Mouse (Mus musculus) liver, adult 2 months (tissue): ENCODE results near the gene Klhl35.

Experiments
- CTCF ChIP-seq: fragments of 200-500 bp; IDR thresholded peaks from 2 replicates; pipeline ENCODE4 v1.5.1; 2011; ENCODE audit warnings: low read depth, low read length, control low read depth
- POLR2A ChIP-seq: fragments of 200-500 bp; IDR thresholded peaks from 2 replicates; pipeline ENCODE4 v1.6.1; 2011; ENCODE audit warnings: low read length, control low read depth; ENCODE audit not compliant: insufficient read depth; ENCODE audit errors: extremely low read depth

DNA sequence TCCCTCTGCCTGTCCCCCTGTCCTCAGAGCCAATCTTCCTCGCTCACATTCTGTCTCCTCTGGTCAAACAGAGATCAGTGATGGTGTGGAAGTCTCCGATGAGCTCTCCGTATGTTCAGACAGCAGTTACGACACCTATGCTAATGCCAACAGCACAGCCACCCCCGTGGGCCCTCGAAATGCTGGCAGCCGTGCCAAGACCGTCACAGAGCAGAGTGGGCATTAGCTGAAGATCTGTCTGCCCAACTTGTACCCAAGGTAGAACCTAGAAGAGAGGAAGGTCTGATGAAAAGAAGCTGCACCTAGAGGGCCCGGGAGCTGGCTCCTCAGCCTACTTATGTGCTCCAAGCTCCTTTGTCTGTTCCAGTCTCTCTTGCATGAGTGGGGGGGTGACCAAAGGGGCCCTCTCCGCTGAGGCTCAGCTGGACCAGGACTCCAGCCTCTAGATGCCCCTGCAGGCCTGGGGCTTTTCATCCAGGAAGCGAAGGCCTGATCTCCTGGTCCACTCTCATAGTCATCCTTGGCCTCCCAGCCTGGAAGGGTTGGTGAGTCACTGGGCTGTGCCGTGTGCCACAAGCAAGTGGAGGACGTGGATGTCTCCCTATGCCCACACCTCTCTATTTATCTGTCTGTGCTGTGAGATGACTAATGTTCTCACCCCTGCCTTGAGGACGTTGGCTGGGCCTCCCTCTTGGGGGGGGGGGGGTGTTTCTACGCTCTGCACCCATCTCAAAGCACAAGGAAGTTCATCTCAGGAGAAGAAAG lies 5.7 kb upstream of the Klhl35 start:
- TF ChIP-seq CTCF (no peak), POLR2A (no peak)
